1 mouse cellular context compared by ENCODE assay signal in genomic region chr7:27540521-27540920, GRCm38 (mm10).
TF ChIP-seq lines count a peak whose summit lies in the region.

No protein-coding gene starts in this region.

TF ChIP-seq in MEL, 35 proteins besides CTCF, POLR2A, EP300 and RAD21:
- TF ChIP-seq GATA1 (IDR thresholded peaks at IDR 0.05; ENCODE audit: low read depth, low read length) (peak; percentile 50), NELFE (IDR thresholded peaks at IDR 0.05; ENCODE audit: low read depth, low read length) (no peak), E2F4 (IDR thresholded peaks at IDR 0.05; ENCODE audit: borderline replicate concordance, low read depth, low read length) (no peak), CHD1 (IDR thresholded peaks at IDR 0.05; ENCODE audit: low read depth, low read length) (no peak), BHLHE40 (IDR thresholded peaks at IDR 0.05; ENCODE audit: borderline replicate concordance, low read depth, low read length) (0 out of 2 replicates have a peak, but pooled peaks have one; percentile 2), MAX (IDR thresholded peaks at IDR 0.05; ENCODE audit: low read length) (no peak), TCF12 (IDR thresholded peaks at IDR 0.05; ENCODE audit: low read depth, low read length) (peak; percentile 67), MAZ (IDR thresholded peaks at IDR 0.05; ENCODE audit: low read depth, low read length) (no peak), ETS1 (IDR thresholded peaks at IDR 0.05; ENCODE audit: low read depth, low read length) (peak; percentile 41; the same call in 1 of the 2 replicates), JUND (IDR thresholded peaks at IDR 0.05; ENCODE audit: low read depth, low read length) (no peak), RCOR1 (IDR thresholded peaks at IDR 0.05; ENCODE audit: low read depth, low read length) (peak; percentile 56; the same call in 1 of the 2 replicates), TAL1 (IDR thresholded peaks at IDR 0.05; ENCODE audit: low read length) (peak; percentile 65), GABPA (IDR thresholded peaks at IDR 0.05; ENCODE audit: low read depth, low read length) (no peak), TBP (IDR thresholded peaks at IDR 0.05; ENCODE audit: low read depth, low read length) (no peak), SMC3 (IDR thresholded peaks at IDR 0.05; ENCODE audit: low read depth, low read length) (no peak)
